In genomic region chr9:67220388-67220787, GRCm38 (mm10) we compare ENCODE assay signal across 7 mouse cellular contexts.
DNase-seq lines count a peak whose midpoint lies in the region; ATAC-seq and TF ChIP-seq lines count a peak whose summit lies in the region.

No protein-coding gene starts in this region.

- no peak for ATAC-seq in intestine, postnatal 0 days
- ATAC-seq in intestine, embryonic 15.5 days = no peak

- no peak overlapping the region for H3K4me2 ChIP-seq in intestine, postnatal 0 days (replicated peaks; ENCODE audit: low read depth)
- H3K4me2 ChIP-seq in intestine, embryonic 15.5 days (replicated peaks) = no peak overlapping the region

- H3K79me3 ChIP-seq in C2C12 (ENCODE audit: low read depth) = no peaks in the 10 kb centered on the region

- no peaks in the 10 kb centered on the region for H3K9me3 ChIP-seq in intestine, postnatal 0 days (ENCODE audit: control insufficient read depth)
- no peaks in the 10 kb centered on the region for H3K9me3 ChIP-seq in intestine, embryonic 15.5 days

- H3K4me1 ChIP-seq in intestine, postnatal 0 days (replicated peaks; ENCODE audit: control insufficient read depth, insufficient read depth, low read length) = no peaks in the 10 kb centered on the region
- no peaks in the 10 kb centered on the region for H3K4me1 ChIP-seq in intestine, embryonic 15.5 days (replicated peaks)

- H3K27ac ChIP-seq in intestine, postnatal 0 days (ENCODE audit: low read depth, low read length) = no peak overlapping the region
- no peak overlapping the region for H3K27ac ChIP-seq in intestine, embryonic 15.5 days

- no peak overlapping the region for H3ac ChIP-seq in C2C12 (ENCODE audit: control insufficient read depth, insufficient read length, low read depth)

- 55% methylated on average over 3 of the region's 3 CpGs for WGBS in intestine, postnatal 0 days
- WGBS in intestine, embryonic 15.5 days = 56% methylated on average over 3 of the region's 3 CpGs

- TF ChIP-seq CTCF in intestine, postnatal 0 days (IDR thresholded peaks at IDR 0.05; ENCODE audit: low read depth) = peak; percentile 73
- TF ChIP-seq CTCF in C2C12 (IDR thresholded peaks at IDR 0.05; ENCODE audit: control insufficient read depth, insufficient read depth, insufficient read length) = peak; percentile 18

- no peak overlapping the region for H3K9ac ChIP-seq in intestine, postnatal 0 days (ENCODE audit: low read depth, low read length)
- no peak overlapping the region for H3K9ac ChIP-seq in intestine, embryonic 15.5 days

- H3K27me3 ChIP-seq in intestine, postnatal 0 days (replicated peaks; ENCODE audit: control insufficient read depth, insufficient read depth, low read length) = no peaks in the 10 kb centered on the region
- no peaks in the 10 kb centered on the region for H3K27me3 ChIP-seq in intestine, embryonic 15.5 days (replicated peaks)
- no peaks in the 10 kb centered on the region for H3K27me3 ChIP-seq in C2C12 (ENCODE audit: control insufficient read depth, insufficient read depth, insufficient read length)

- H3K36me3 ChIP-seq in intestine, postnatal 0 days (ENCODE audit: control insufficient read depth, insufficient read depth) = no peaks in the 10 kb centered on the region; the same call in 1 of the 2 replicates
- no peaks in the 10 kb centered on the region for H3K36me3 ChIP-seq in intestine, embryonic 15.5 days
- H3K36me3 ChIP-seq in C2C12 (ENCODE audit: control insufficient read depth, insufficient read depth) = no peaks in the 10 kb centered on the region

- H3K79me2 ChIP-seq in C2C12 (ENCODE audit: control insufficient read depth, insufficient read depth) = no peaks in the 10 kb centered on the region

- DNase-seq in NIH3T3 (ENCODE audit: low read depth) = peak; percentile 44
- peak; percentile 29 for DNase-seq in induced T-regulatory cell, adult 2 months (ENCODE audit: low read depth)
- DNase-seq in ovary, postnatal 10 days (ENCODE audit: low spot score) = no peak
- DNase-seq in Muller cell, postnatal 12 days (ENCODE audit: inconsistent ontology term) = no peak

- H3K4me3 ChIP-seq in intestine, postnatal 0 days (ENCODE audit: low read depth, low read length) = no peak overlapping the region
- H3K4me3 ChIP-seq in intestine, embryonic 15.5 days (replicated peaks) = no peak overlapping the region
- H3K4me3 ChIP-seq in C2C12 (ENCODE audit: insufficient read depth, poor library complexity, severe bottlenecking) = no peak overlapping the region

TF ChIP-seq in C2C12, 6 proteins besides CTCF, POLR2A, EP300 and RAD21:
- TF ChIP-seq FOSL1 (IDR thresholded peaks at IDR 0.05; ENCODE audit: insufficient read depth, low read length, poor library complexity, severe bottlenecking) = no peak

Comparison
In these comparisons a context has a peak if more than half of its experiments do, and no peak if none do; other contexts are left out.
1. DNase-seq: peak in NIH3T3 (single experiment) and induced T-regulatory cell, adult 2 months (single experiment); none in ovary, postnatal 10 days (single experiment) and Muller cell, postnatal 12 days (single experiment).